Mouse (Mus musculus) testis, adult 2 months (tissue): ENCODE results near the gene Soga1.

ENCODE experiments used
- CTCF ChIP-seq: fragments of 200-500 bp; IDR thresholded peaks from 2 replicates; pipeline ENCODE4 v1.5.1; 2012; ENCODE audit warnings: low read depth, mild to moderate bottlenecking, inconsistent platforms, low read length, moderate library complexity; ENCODE audit not compliant: control insufficient read depth, insufficient read depth, insufficient replicate concordance
- POLR2A ChIP-seq: fragments of 200-500 bp; IDR thresholded peaks from 2 replicates; pipeline ENCODE4 v1.6.1; 2012; ENCODE audit warnings: low read depth, mild to moderate bottlenecking, inconsistent platforms, low read length, moderate library complexity; ENCODE audit not compliant: control insufficient read depth

DNA sequence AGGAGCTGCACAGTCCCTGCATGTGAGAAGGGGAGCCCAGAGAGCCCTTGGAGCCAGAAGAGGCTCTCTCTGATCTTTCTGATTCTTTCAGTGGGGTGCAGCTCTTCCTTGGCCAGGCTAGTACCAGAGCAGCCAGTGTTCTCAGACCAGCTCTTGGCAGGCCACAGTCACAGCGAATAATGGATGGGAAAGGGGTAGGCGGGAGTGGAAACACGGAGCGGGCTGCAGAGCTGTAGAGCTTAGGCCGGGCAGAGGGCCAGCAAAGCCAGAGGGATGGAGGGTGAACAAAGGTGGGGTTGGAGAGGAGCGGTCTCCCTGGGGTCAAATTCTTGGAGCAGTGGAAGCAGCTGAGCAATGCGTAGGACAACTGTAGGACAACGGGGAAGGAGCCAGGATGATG is 13.0 kb upstream of the Soga1 start:
- no peak for TF ChIP-seq CTCF
- no peak for TF ChIP-seq POLR2A
